Mouse (Mus musculus) embryonic facial prominence, embryonic 15.5 days (tissue): ENCODE results near the gene Pde3b. TPM values are rescaled to one million over a fixed set of nuclear protein-coding genes. Genes with fewer than 3 reads are reported as not detected.
"Not testable (repeated sequence)": the region's sequence is repeated elsewhere in the genome, so short reads cannot be mapped to it uniquely, and the experiment has no call there.

Experiments used
- ATAC-seq: fragments of 200-750 bp; cut with Nextera tagmentation; 2 replicates; pipeline ENCODE4 v1.8.0; 2017; ENCODE audit warnings: low read depth, moderate TSS enrichment; ENCODE audit not compliant: insufficient number of reproducible peaks, low FRiP score, low TSS enrichment
- H3K27ac ChIP-seq: fragments of 300-500 bp; sonication (generic); replicated peaks from 2 replicates; pipeline ENCODE4 v1.5.1; 2015; ENCODE audit warnings: mild to moderate bottlenecking, inconsistent platforms
- H3K27me3 ChIP-seq: fragments of 300-500 bp; sonication (generic); 2 replicates; pipeline ENCODE4 v1.6.1; 2015; ENCODE audit warnings: inconsistent platforms
- H3K36me3 ChIP-seq: fragments of 300-500 bp; sonication (generic); 2 replicates; pipeline ENCODE4 v1.6.1; 2015; ENCODE audit warnings: mild to moderate bottlenecking, inconsistent platforms
- H3K4me1 ChIP-seq: fragments of 300-500 bp; sonication (generic); 2 replicates; pipeline ENCODE4 v1.6.1; 2015; ENCODE audit warnings: inconsistent platforms
- H3K4me2 ChIP-seq: fragments of 300-500 bp; sonication (generic); replicated peaks from 2 replicates; pipeline ENCODE4 v1.6.1; 2015; ENCODE audit warnings: mild to moderate bottlenecking, inconsistent platforms
- H3K4me3 ChIP-seq: fragments of 300-500 bp; sonication (generic); replicated peaks from 2 replicates; pipeline ENCODE4 v1.5.1; 2015; ENCODE audit warnings: mild to moderate bottlenecking, inconsistent platforms
- H3K9ac ChIP-seq: fragments of 300-500 bp; sonication (generic); 2 replicates; pipeline ENCODE4 v1.6.1; 2015; ENCODE audit warnings: inconsistent platforms
- H3K9me3 ChIP-seq: fragments of 300-500 bp; sonication (generic); replicated peaks from 2 replicates; pipeline ENCODE4 v1.6.1; 2016; ENCODE audit warnings: inconsistent platforms
- WGBS: fragments of 180-500 bp; shearing (Covaris S2); methylation state at CpG from one replicate; pipeline ENCODE4 v1.1.7; 2015; 5-methylcytosine and 5-hydroxymethylcytosine counted together
- polyA plus RNA-seq: library from polyadenylated mRNA; unstranded; fragments of >200 nt; fragmentation: Nextera tagmentation; extraction: Ambion mirVana; gene quantifications from 2 replicates; pipeline ENCODE4 v1.2.1, GENCODE M21; 2015

Gene Pde3b
- polyA plus RNA-seq, 1 experiment from 2014 or later, result 3.9 TPM

DNA sequence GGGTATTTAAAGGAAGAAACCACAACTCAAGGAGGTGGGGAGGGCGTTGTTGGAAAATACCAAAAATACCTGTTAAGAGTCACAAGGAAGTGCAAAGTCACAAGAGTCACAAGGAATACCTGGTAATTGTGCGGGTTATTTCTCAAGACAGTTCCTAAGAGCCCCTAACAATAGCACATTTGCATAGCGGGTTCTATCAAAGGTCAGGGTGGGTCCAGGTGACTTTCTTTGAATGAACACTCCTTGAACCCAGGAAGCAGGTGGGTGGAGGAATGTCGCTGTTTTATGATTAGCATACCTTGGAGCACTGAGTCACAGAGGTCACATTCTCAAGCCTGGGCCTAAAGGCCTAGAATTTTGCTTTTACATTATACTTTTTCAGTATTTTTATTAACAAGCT is 158.8 kb downstream of the Pde3b start:
- H3K27me3 ChIP-seq, H3K36me3 ChIP-seq, ATAC-seq, H3K4me3 ChIP-seq, H3K27ac ChIP-seq, H3K9ac ChIP-seq, H3K9me3 ChIP-seq, H3K4me2 ChIP-seq, H3K4me1 ChIP-seq: not testable (repeated sequence)
- WGBS, result 87% methylated on average over 4 of the region's 4 CpGs

DNA sequence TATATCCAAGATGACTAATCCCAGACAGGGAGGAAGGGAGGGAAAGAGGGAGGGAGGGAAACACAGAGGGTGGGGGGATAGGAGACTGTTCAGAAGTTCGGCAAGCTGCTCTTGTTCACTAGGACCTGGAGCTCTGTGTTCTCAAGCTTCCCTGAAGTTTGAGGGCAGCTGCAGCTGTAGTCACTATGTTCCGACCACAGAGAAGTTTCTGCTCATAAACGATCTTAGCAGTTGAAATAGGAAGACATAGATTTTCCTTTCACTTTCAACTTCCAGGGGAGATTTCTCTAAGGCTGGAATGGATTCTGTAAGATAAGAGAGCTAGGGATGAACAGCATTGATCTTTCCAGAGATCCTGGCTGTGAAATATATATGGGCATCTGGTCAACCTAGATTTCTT is 161.8 kb downstream of the Pde3b start:
- H3K9me3 ChIP-seq, result no peaks in the 10 kb centered on the region
- no peaks in the 10 kb centered on the region for H3K27me3 ChIP-seq
- 65% methylated on average over 3 of the region's 3 CpGs for WGBS
- no peak for ATAC-seq
- no peaks in the 10 kb centered on the region for H3K36me3 ChIP-seq
- H3K4me1 ChIP-seq, result no peaks in the 10 kb centered on the region
- H3K4me2 ChIP-seq, result no peak overlapping the region
- no peak overlapping the region for H3K9ac ChIP-seq
- no peak overlapping the region for H3K27ac ChIP-seq
- no peak overlapping the region for H3K4me3 ChIP-seq

DNA sequence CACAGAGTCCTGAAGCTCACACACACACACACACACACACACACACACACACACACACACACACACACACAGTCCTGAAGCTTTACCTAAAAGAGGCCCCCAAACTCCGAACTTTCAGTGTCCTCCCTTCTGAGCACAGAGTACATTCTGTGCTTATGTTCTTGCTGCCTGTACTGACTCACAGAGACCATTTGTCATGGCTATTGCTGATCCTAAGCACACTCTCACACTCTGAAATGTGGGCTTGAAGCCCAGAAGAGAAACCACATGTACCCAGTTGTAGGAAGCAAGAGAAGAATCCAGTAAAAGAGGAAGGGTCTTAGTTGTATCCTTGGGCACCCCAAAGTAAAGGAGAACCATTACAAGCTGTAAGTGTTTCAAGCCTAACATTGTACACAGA is 162.6 kb downstream of the Pde3b start:
- H3K27ac ChIP-seq, result no peak overlapping the region
- H3K4me2 ChIP-seq, result no peak overlapping the region
- H3K9ac ChIP-seq, result no peak overlapping the region
- H3K27me3 ChIP-seq, result no peaks in the 10 kb centered on the region
- no peaks in the 10 kb centered on the region for H3K9me3 ChIP-seq
- H3K36me3 ChIP-seq, result no peaks in the 10 kb centered on the region
- no peaks in the 10 kb centered on the region for H3K4me1 ChIP-seq
- ATAC-seq, result no peak
- 79% methylated on average over 1 of the region's 1 CpGs for WGBS
- no peak overlapping the region for H3K4me3 ChIP-seq

DNA sequence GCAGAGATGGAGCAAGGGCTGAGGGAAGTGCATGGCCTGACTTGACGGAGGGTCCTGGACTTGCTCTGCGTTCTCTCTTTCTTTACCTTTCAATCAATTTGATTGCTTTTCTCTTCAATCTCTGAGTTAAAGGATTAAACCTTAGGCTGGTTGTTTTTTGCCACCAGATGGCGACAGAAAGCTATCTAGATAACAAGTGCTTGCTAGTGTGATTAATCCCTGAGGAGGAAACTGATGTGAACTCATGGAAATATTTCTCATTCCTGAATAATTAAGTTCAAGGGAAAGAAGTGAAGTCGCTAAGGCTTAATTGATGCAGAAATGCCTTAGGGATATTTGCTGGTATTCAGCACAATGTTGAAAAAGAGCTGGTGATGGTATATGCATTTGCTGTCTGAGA is 165.3 kb downstream of the Pde3b start:
- no peaks in the 10 kb centered on the region for H3K27me3 ChIP-seq
- ATAC-seq, result no peak
- no peak overlapping the region for H3K9ac ChIP-seq
- no peak overlapping the region for H3K27ac ChIP-seq
- H3K4me1 ChIP-seq, result no peaks in the 10 kb centered on the region
- no peaks in the 10 kb centered on the region for H3K9me3 ChIP-seq
- no peak overlapping the region for H3K4me2 ChIP-seq
- no peaks in the 10 kb centered on the region for H3K36me3 ChIP-seq
- H3K4me3 ChIP-seq, result no peak overlapping the region
- WGBS, result 4% methylated on average over 4 of the region's 4 CpGs

DNA sequence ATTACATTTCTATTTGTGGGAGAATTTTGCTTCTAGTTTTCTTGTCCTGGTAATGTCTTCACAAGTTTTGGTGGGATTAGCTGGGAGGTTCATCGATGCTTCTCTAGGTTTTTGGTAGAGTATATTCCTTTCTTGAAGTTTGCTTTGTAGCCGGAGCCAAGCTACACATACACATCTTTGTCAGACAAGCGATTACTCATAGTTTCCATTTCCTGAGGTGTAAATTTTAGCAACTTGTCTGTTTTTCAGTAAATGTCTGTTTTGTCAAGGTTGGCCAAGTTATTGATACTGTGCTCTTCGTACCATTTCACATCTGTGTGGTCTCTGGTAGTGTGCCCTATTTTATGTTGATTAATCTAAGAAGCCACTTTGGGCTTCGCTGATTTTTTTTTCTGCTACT is 166.1 kb downstream of the Pde3b start:
- H3K27ac ChIP-seq, result no peak overlapping the region
- H3K4me1 ChIP-seq, result no peaks in the 10 kb centered on the region
- no peak overlapping the region for H3K4me2 ChIP-seq
- H3K4me3 ChIP-seq, result no peak overlapping the region
- H3K27me3 ChIP-seq, result no peaks in the 10 kb centered on the region
- H3K36me3 ChIP-seq, result no peaks in the 10 kb centered on the region
- ATAC-seq, result no peak
- no peaks in the 10 kb centered on the region for H3K9me3 ChIP-seq
- 78% methylated on average over 5 of the region's 5 CpGs for WGBS
- no peak overlapping the region for H3K9ac ChIP-seq

DNA sequence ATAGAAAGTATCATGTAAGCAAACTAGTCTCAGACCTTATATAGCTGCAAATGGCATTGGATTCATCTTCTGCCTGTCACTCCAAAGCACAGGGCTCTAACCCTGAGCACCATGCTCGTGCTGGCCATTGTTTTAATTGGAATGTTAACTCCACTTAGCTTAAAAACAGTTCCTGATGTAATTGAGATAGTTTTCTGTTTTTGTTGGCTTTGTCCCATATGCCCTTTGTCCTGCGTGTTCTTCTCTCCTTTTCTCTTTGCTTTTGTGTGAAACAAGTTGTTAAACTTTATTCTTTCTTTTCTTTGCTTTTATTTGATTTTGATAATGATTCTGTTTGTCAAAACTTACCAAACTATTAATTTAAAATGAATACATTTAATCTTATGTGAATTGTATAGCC is 167.4 kb downstream of the Pde3b start:
- WGBS, result 48% methylated on average over 2 of the region's 2 CpGs
- Histone ChIP-seq H3K27me3 (no peaks in the 10 kb centered on the region), H3K9ac (no peak overlapping the region), H3K36me3 (no peaks in the 10 kb centered on the region), H3K4me3 (no peak overlapping the region), H3K4me2 (no peak overlapping the region), H3K27ac (no peak overlapping the region), H3K9me3 (no peaks in the 10 kb centered on the region), H3K4me1 (no peaks in the 10 kb centered on the region)
- no peak for ATAC-seq

Other genes starting within 250 kb of the Pde3b start
- gene Copb1, start 160.6 kb upstream of the Pde3b start, polyA plus RNA-seq, result 127 and 129 TPM in 2 replicates
- 331 and 353 TPM in 2 replicates for gene Psma1, start 139.2 kb upstream of the Pde3b start, polyA plus RNA-seq
- 2.0 and 2.8 TPM in 2 replicates for gene Cyp2r1, start 147.7 kb downstream of the Pde3b start, polyA plus RNA-seq
- gene Calca, start 221.1 kb downstream of the Pde3b start, polyA plus RNA-seq, result 11.2 and 11.6 TPM in 2 replicates